Mouse (Mus musculus) myocyte (in vitro differentiated cells): ENCODE data around the gene Abcc2.

Experiments used
- E2F4 ChIP-seq: IDR thresholded peaks from one replicate; pipeline ENCODE4 v1.6.1; 2011; ENCODE audit warnings: mild to moderate bottlenecking, control low read depth, moderate library complexity; ENCODE audit not compliant: insufficient read depth
- MAX ChIP-seq: IDR thresholded peaks from one replicate; pipeline ENCODE4 v1.6.1; 2011; ENCODE audit warnings: low read depth, mild to moderate bottlenecking, control low read depth
- MYOG ChIP-seq, 3 experiments: IDR thresholded peaks; one replicate each; pipeline ENCODE4 v1.6.1; 2011; ENCODE audit warnings: control low read depth in 2 of 3, low read depth in 2 of 3, mild to moderate bottlenecking in 2 of 3; ENCODE audit not compliant: insufficient read length in 2 of 3, control insufficient read depth in 1 of 3, insufficient read depth in 1 of 3
- POLR2A ChIP-seq: IDR thresholded peaks from one replicate; pipeline ENCODE4 v1.6.1; 2011; ENCODE audit warnings: low read depth, mild to moderate bottlenecking, control low read depth, moderate library complexity; ENCODE audit not compliant: insufficient read length
- POLR2AphosphoS2 ChIP-seq: IDR thresholded peaks from one replicate; pipeline ENCODE4 v1.6.1; 2011; ENCODE audit warnings: low read depth, control low read depth; ENCODE audit not compliant: insufficient read length
- USF1 ChIP-seq: IDR thresholded peaks from one replicate; pipeline ENCODE4 v1.6.1; 2011; ENCODE audit warnings: low read depth, mild to moderate bottlenecking, control low read depth, moderate library complexity

GRCm38 (mm10) chr19:43743401-43743800 lies 38.6 kb upstream of the Abcc2 start:
- TF ChIP-seq USF1 (no peak), POLR2A (no peak), POLR2AphosphoS2 (no peak), MYOG (IDR thresholded peaks at IDR 0.05; ENCODE audit: control insufficient read depth in 1 of 3, insufficient read depth in 1 of 3, insufficient read length in 2 of 3, low read depth in 2 of 3) (no peak), MAX (no peak), E2F4 (no peak)
